Mouse (Mus musculus) midbrain, embryonic 13.5 days (tissue): ENCODE results near the gene Kazn. TPM values are rescaled to one million over a fixed set of nuclear protein-coding genes. Genes with fewer than 3 reads are reported as not detected.

ENCODE experiments used
- ATAC-seq: fragments of 200-750 bp; cut with Nextera tagmentation; 2 replicates; pipeline ENCODE4 v1.8.0; 2017; ENCODE audit warnings: mild to moderate bottlenecking, moderate TSS enrichment, moderate library complexity
- H3K27ac ChIP-seq: fragments of 300-500 bp; sonication (generic); 2 replicates; pipeline ENCODE4 v1.5.1; 2015; ENCODE audit warnings: inconsistent platforms, mild to moderate bottlenecking, moderate library complexity
- H3K27me3 ChIP-seq: fragments of 300-500 bp; sonication (generic); 2 replicates; pipeline ENCODE4 v1.6.1; 2015; ENCODE audit warnings: mild to moderate bottlenecking, inconsistent platforms
- H3K36me3 ChIP-seq: fragments of 300-500 bp; sonication (generic); 2 replicates; pipeline ENCODE4 v1.6.1; 2015; ENCODE audit warnings: mild to moderate bottlenecking, inconsistent platforms
- H3K4me1 ChIP-seq: fragments of 300-500 bp; sonication (generic); replicated peaks from 2 replicates; pipeline ENCODE4 v1.6.1; 2015; ENCODE audit warnings: inconsistent platforms
- H3K4me2 ChIP-seq: fragments of 300-500 bp; sonication (generic); replicated peaks from 2 replicates; pipeline ENCODE4 v1.6.1; 2015; ENCODE audit warnings: moderate library complexity, mild to moderate bottlenecking, inconsistent platforms
- H3K4me3 ChIP-seq: fragments of 300-500 bp; sonication (generic); replicated peaks from 2 replicates; pipeline ENCODE4 v1.5.1; 2015; ENCODE audit warnings: mild to moderate bottlenecking, inconsistent platforms
- H3K9ac ChIP-seq: fragments of 300-500 bp; sonication (generic); replicated peaks from 2 replicates; pipeline ENCODE4 v1.6.1; 2015; ENCODE audit warnings: mild to moderate bottlenecking, inconsistent platforms
- H3K9me3 ChIP-seq: fragments of 300-500 bp; sonication (generic); 2 replicates; pipeline ENCODE4 v1.6.1; 2016; ENCODE audit warnings: mild to moderate bottlenecking, inconsistent platforms
- WGBS: fragments of 180-500 bp; shearing (Covaris S2); methylation state at CpG from one replicate; pipeline ENCODE4 v1.1.7; 2015; 5-methylcytosine and 5-hydroxymethylcytosine counted together
- polyA plus RNA-seq: library from polyadenylated mRNA; unstranded; fragments of >200 nt; fragmentation: Nextera tagmentation; extraction: Ambion mirVana; gene quantifications from 2 replicates; pipeline ENCODE4 v1.2.1, GENCODE M21; 2015

Kazn gene
- polyA plus RNA-seq, 1 experiment from 2014 or later: 23.5 TPM

- peaks cover 20% of the 10 kb centered on the region for H3K27me3 ChIP-seq
- no peaks in the 10 kb centered on the region for H3K9me3 ChIP-seq
- WGBS: 79% methylated on average over 6 of the region's 6 CpGs
- ATAC-seq: no peak
- no peaks in the 10 kb centered on the region for H3K36me3 ChIP-seq
- no peak overlapping the region for H3K9ac ChIP-seq
- H3K4me1 ChIP-seq: 0 out of 2 replicates have a peak, but pooled peaks cover 10% of the 10 kb centered on the region
- H3K4me3 ChIP-seq: no peak overlapping the region
- H3K27ac ChIP-seq: no peak overlapping the region
- no peak overlapping the region for H3K4me2 ChIP-seq
Measured at GRCm38 (mm10) chr4:142089966-142090365, 149.2 kb downstream of the Kazn start.

- Histone ChIP-seq H3K27me3 (peaks cover 32% of the 10 kb centered on the region), H3K9me3 (no peaks in the 10 kb centered on the region), H3K4me3 (no peak overlapping the region), H3K4me2 (no peak overlapping the region), H3K4me1 (peaks cover 21% of the 10 kb centered on the region), H3K36me3 (no peaks in the 10 kb centered on the region), H3K9ac (no peak overlapping the region), H3K27ac (peak overlapping the region; percentile 62; the same call in 1 of the 2 replicates)
- 67% methylated on average over 6 of the region's 6 CpGs for WGBS
- no peak for ATAC-seq
Measured at GRCm38 (mm10) chr4:142088836-142089235, 150.4 kb downstream of the Kazn start.

GRCm38 (mm10) chr4:142088409-142088808 is 150.8 kb downstream of the Kazn start:
- WGBS: 26% methylated on average over 4 of the region's 4 CpGs
- no peak overlapping the region for H3K4me3 ChIP-seq

GRCm38 (mm10) chr4:142084936-142085563 is 154.2 kb downstream of the Kazn start:
- WGBS: 4% methylated on average over 19 of the region's 20 CpGs
- Histone ChIP-seq H3K4me3 (peak overlapping the region; percentile 65), H3K4me1 (peaks cover 36% of the 10 kb centered on the region), H3K4me2 (peak overlapping the region; percentile 96), H3K36me3 (no peaks in the 10 kb centered on the region), H3K9ac (no peak overlapping the region), H3K27ac (no peak overlapping the region), H3K9me3 (no peaks in the 10 kb centered on the region), H3K27me3 (peaks cover 50% of the 10 kb centered on the region)
- no peak for ATAC-seq

More at GRCm38 (mm10) chr4:142088409-142088808, 150.8 kb downstream of the Kazn start:
- peaks cover 25% of the 10 kb centered on the region for H3K4me1 ChIP-seq
- H3K9me3 ChIP-seq: no peaks in the 10 kb centered on the region
- H3K27ac ChIP-seq: peak overlapping the region; percentile 62; the same call in 1 of the 2 replicates
- ATAC-seq: no peak
- no peaks in the 10 kb centered on the region for H3K36me3 ChIP-seq
- no peak overlapping the region for H3K9ac ChIP-seq
- peaks cover 33% of the 10 kb centered on the region for H3K27me3 ChIP-seq
- no peak overlapping the region for H3K4me2 ChIP-seq

- Histone ChIP-seq H3K27me3 (peaks cover 52% of the 10 kb centered on the region), H3K9ac (peak within 1 kb of the TSS; percentile 70), H3K9me3 (no peaks in the 10 kb centered on the region), H3K4me3 (peak within 1 kb of the TSS; percentile 65), H3K4me2 (peak within 1 kb of the TSS; percentile 96), H3K4me1 (peaks cover 36% of the 10 kb centered on the region), H3K27ac (no peak within 1 kb of the TSS), H3K36me3 (no peaks in the 10 kb centered on the region)
- peak; percentile 70 for ATAC-seq
- under 1% methylated on average over 52 of the region's 52 CpGs for WGBS
Measured at GRCm38 (mm10) chr4:142084131-142084899, 154.9 kb downstream of the Kazn start, which contains the start of gene Tmem51. Tmem51 (minus strand) TSS chr4:142084304.

- Histone ChIP-seq H3K4me3 (peak overlapping the region; percentile 65), H3K4me1 (peaks cover 35% of the 10 kb centered on the region), H3K36me3 (no peaks in the 10 kb centered on the region), H3K4me2 (peak overlapping the region; percentile 96), H3K27me3 (peaks cover 53% of the 10 kb centered on the region), H3K9me3 (no peaks in the 10 kb centered on the region), H3K9ac (peak overlapping the region; percentile 70), H3K27ac (no peak overlapping the region)
- WGBS: under 1% methylated on average over 25 of the region's 29 CpGs
- ATAC-seq: peak; percentile 59
Measured at GRCm38 (mm10) chr4:142083762-142084130, 155.5 kb downstream of the Kazn start.

GRCm38 (mm10) chr4:142083193-142083592 is 156.0 kb downstream of the Kazn start:
- H3K36me3 ChIP-seq: no peaks in the 10 kb centered on the region
- no peak overlapping the region for H3K27ac ChIP-seq
- peak overlapping the region; percentile 65; the same call in 1 of the 2 replicates for H3K4me3 ChIP-seq
- no peaks in the 10 kb centered on the region for H3K9me3 ChIP-seq
- 55% methylated on average over 6 of the region's 6 CpGs for WGBS
- H3K4me1 ChIP-seq: peaks cover 29% of the 10 kb centered on the region
- ATAC-seq: no peak
- no peak overlapping the region for H3K9ac ChIP-seq
- peaks cover 53% of the 10 kb centered on the region for H3K27me3 ChIP-seq
- peak overlapping the region; percentile 96 for H3K4me2 ChIP-seq

GRCm38 (mm10) chr4:142082703-142083102 is 156.5 kb downstream of the Kazn start:
- Histone ChIP-seq H3K4me1 (peaks cover 29% of the 10 kb centered on the region), H3K9me3 (no peaks in the 10 kb centered on the region), H3K4me3 (no peak overlapping the region), H3K27me3 (peaks cover 53% of the 10 kb centered on the region), H3K27ac (no peak overlapping the region), H3K4me2 (no peak overlapping the region), H3K9ac (no peak overlapping the region), H3K36me3 (no peaks in the 10 kb centered on the region)
- no peak for ATAC-seq
- WGBS: 85% methylated on average over 4 of the region's 4 CpGs

GRCm38 (mm10) chr4:142081631-142082283 is 157.4 kb downstream of the Kazn start:
- Histone ChIP-seq H3K4me2 (no peak overlapping the region), H3K9me3 (no peaks in the 10 kb centered on the region), H3K4me1 (peaks cover 33% of the 10 kb centered on the region), H3K36me3 (no peaks in the 10 kb centered on the region), H3K4me3 (no peak overlapping the region), H3K9ac (no peak overlapping the region), H3K27me3 (peaks cover 53% of the 10 kb centered on the region), H3K27ac (no peak overlapping the region)
- ATAC-seq: no peak
- 70% methylated on average over 13 of the region's 13 CpGs for WGBS

- Histone ChIP-seq H3K27ac (no peak overlapping the region), H3K36me3 (no peaks in the 10 kb centered on the region), H3K9me3 (no peaks in the 10 kb centered on the region), H3K4me2 (no peak overlapping the region), H3K27me3 (peaks cover 47% of the 10 kb centered on the region), H3K4me1 (peaks cover 33% of the 10 kb centered on the region), H3K4me3 (no peak overlapping the region), H3K9ac (no peak overlapping the region)
- WGBS: 65% methylated on average over 17 of the region's 18 CpGs
- ATAC-seq: 0 out of 2 replicates have a peak, but pooled peaks have one; percentile 12
Measured at GRCm38 (mm10) chr4:142080901-142081630, 158.1 kb downstream of the Kazn start.

- H3K27me3 ChIP-seq: peaks cover 40% of the 10 kb centered on the region
- no peak overlapping the region for H3K9ac ChIP-seq
- WGBS: 87% methylated on average over 4 of the region's 4 CpGs
- H3K4me2 ChIP-seq: no peak overlapping the region
- no peaks in the 10 kb centered on the region for H3K36me3 ChIP-seq
- no peak overlapping the region for H3K27ac ChIP-seq
- no peak overlapping the region for H3K4me3 ChIP-seq
- H3K9me3 ChIP-seq: no peaks in the 10 kb centered on the region
- peaks cover 33% of the 10 kb centered on the region for H3K4me1 ChIP-seq
- ATAC-seq: no peak
Measured at GRCm38 (mm10) chr4:142080487-142080767, 158.8 kb downstream of the Kazn start.
